Mouse (Mus musculus) intestine, postnatal 0 days (tissue): ENCODE data around the gene Fgfbp1. TPM values are rescaled to one million over a fixed set of nuclear protein-coding genes. Genes with fewer than 3 reads are reported as not detected.

Experiments used
- ATAC-seq: fragments of 200-750 bp; cut with Nextera tagmentation; 2 replicates; pipeline ENCODE4 v1.8.0; 2017; ENCODE audit warnings: mild to moderate bottlenecking, moderate TSS enrichment, moderate library complexity
- H3K27ac ChIP-seq: fragments of 300-500 bp; sonication (generic); 2 replicates; pipeline ENCODE4 v1.5.1; 2014; ENCODE audit warnings: mild to moderate bottlenecking, low read depth, low read length, moderate library complexity
- H3K27me3 ChIP-seq: fragments of 300-500 bp; sonication (generic); replicated peaks from 2 replicates; pipeline ENCODE4 v1.6.1; 2014; ENCODE audit warnings: low read length, mixed read lengths; ENCODE audit not compliant: control insufficient read depth, insufficient read depth
- H3K36me3 ChIP-seq: fragments of 300-500 bp; sonication (generic); 2 replicates; pipeline ENCODE4 v1.6.1; 2014; ENCODE audit warnings: mild to moderate bottlenecking, moderate library complexity; ENCODE audit not compliant: control insufficient read depth, insufficient read depth
- H3K4me1 ChIP-seq: fragments of 300-500 bp; sonication (generic); replicated peaks from 2 replicates; pipeline ENCODE4 v1.6.1; 2014; ENCODE audit warnings: antibody characterized with exemption, low read length, mixed read lengths; ENCODE audit not compliant: control insufficient read depth, insufficient read depth
- H3K4me2 ChIP-seq: fragments of 300-500 bp; sonication (generic); replicated peaks from 2 replicates; pipeline ENCODE4 v1.6.1; 2014; ENCODE audit warnings: low read depth, mild to moderate bottlenecking, moderate library complexity
- H3K4me3 ChIP-seq: fragments of 300-500 bp; sonication (generic); 2 replicates; pipeline ENCODE4 v1.5.1; 2014; ENCODE audit warnings: low read depth, low read length
- H3K9ac ChIP-seq: fragments of 300-500 bp; sonication (generic); 2 replicates; pipeline ENCODE4 v1.6.1; 2014; ENCODE audit warnings: mild to moderate bottlenecking, low read depth, low read length
- H3K9me3 ChIP-seq: fragments of 300-500 bp; sonication (generic); 2 replicates; pipeline ENCODE4 v1.6.1; 2016; ENCODE audit warnings: mixed run types; ENCODE audit not compliant: control insufficient read depth
- CTCF ChIP-seq: sonication (generic); IDR thresholded peaks from 2 replicates; pipeline ENCODE4 v1.5.1; 2016; ENCODE audit warnings: low read depth, mild to moderate bottlenecking, control low read depth, antibody characterized with exemption, moderate library complexity
- WGBS: fragments of 180-500 bp; shearing (Covaris S2); extraction: QIAGEN DNeasy Blood & Tissue Kit; methylation state at CpG from one replicate; pipeline ENCODE4 v1.1.7; 2014; 5-methylcytosine and 5-hydroxymethylcytosine counted together
- polyA plus RNA-seq: library from polyadenylated mRNA; unstranded; fragments of >200 nt; fragmentation: Nextera tagmentation; extraction: Ambion mirVana; gene quantifications from 2 replicates; pipeline ENCODE4 v1.2.1, GENCODE M21; 2015

The Fgfbp1 gene
- polyA plus RNA-seq, 1 experiment from 2014 or later, result 19.2 TPM

GRCm38 (mm10) chr5:43989017-43989416 is 7.4 kb upstream of the Fgfbp1 start:
- no peaks in the 10 kb centered on the region for H3K36me3 ChIP-seq
- WGBS, result 67% methylated on average over 5 of the region's 5 CpGs
- no peaks in the 10 kb centered on the region for H3K4me1 ChIP-seq
- no peak overlapping the region for H3K4me2 ChIP-seq
- H3K9ac ChIP-seq, result no peak overlapping the region
- ATAC-seq, result peak; percentile 60; the same call in 1 of the 2 replicates
- no peaks in the 10 kb centered on the region for H3K9me3 ChIP-seq
- H3K27ac ChIP-seq, result no peak overlapping the region
- H3K27me3 ChIP-seq, result no peaks in the 10 kb centered on the region
- no peak overlapping the region for H3K4me3 ChIP-seq
- TF ChIP-seq CTCF, result peak; percentile 79

DNA sequence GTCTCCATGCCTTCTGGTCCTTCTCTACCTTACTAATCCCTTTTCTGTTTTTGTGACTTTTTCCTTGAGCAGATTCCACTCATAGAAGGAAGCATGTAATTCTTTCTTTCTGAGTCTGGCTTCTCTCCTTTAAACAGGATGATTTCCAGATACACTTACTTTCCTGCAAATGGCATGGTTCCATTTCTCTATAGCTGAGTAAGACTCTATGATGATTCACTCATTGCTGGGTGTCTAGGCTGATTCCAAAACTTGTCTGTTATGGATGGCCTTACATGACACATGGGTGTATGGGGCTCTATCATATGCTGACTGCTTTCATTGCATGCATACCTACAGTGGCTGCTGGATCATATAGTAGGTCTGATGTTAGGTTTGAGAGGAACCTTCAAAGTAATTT is 4.6 kb upstream of the Fgfbp1 start:
- H3K9ac ChIP-seq, result no peak overlapping the region
- no peak for ATAC-seq
- no peak overlapping the region for H3K27ac ChIP-seq

GRCm38 (mm10) chr5:43982896-43983295 is 1.3 kb upstream of the Fgfbp1 start:
- no peaks in the 10 kb centered on the region for H3K9me3 ChIP-seq
- TF ChIP-seq CTCF, result no peak
- no peak overlapping the region for H3K27ac ChIP-seq
- no peaks in the 10 kb centered on the region; the same call in 1 of the 2 replicates for H3K4me1 ChIP-seq
- no peaks in the 10 kb centered on the region for H3K27me3 ChIP-seq
- no peak overlapping the region for H3K4me3 ChIP-seq
- no peak overlapping the region for H3K4me2 ChIP-seq
- 54% methylated on average over 1 of the region's 1 CpGs for WGBS
- ATAC-seq, result no peak
- H3K36me3 ChIP-seq, result no peaks in the 10 kb centered on the region
- H3K9ac ChIP-seq, result no peak overlapping the region

More for the DNA sequence above, 4.6 kb upstream of the Fgfbp1 start:
- no peaks in the 10 kb centered on the region for H3K27me3 ChIP-seq
- H3K4me2 ChIP-seq, result no peak overlapping the region
- no peaks in the 10 kb centered on the region for H3K9me3 ChIP-seq
- no peaks in the 10 kb centered on the region for H3K4me1 ChIP-seq
- H3K36me3 ChIP-seq, result no peaks in the 10 kb centered on the region
- no peak overlapping the region for H3K4me3 ChIP-seq
- no peak for TF ChIP-seq CTCF

GRCm38 (mm10) chr5:43980397-43980796 is 1.2 kb downstream of the Fgfbp1 start:
- Histone ChIP-seq H3K4me3 (peak overlapping the region; percentile 7), H3K36me3 (no peaks in the 10 kb centered on the region), H3K27ac (no peak overlapping the region), H3K27me3 (no peaks in the 10 kb centered on the region), H3K9me3 (no peaks in the 10 kb centered on the region), H3K4me2 (peak overlapping the region; percentile 43), H3K9ac (no peak overlapping the region), H3K4me1 (no peaks in the 10 kb centered on the region; the same call in 1 of the 2 replicates)
- 49% methylated on average over 2 of the region's 2 CpGs for WGBS
- TF ChIP-seq CTCF, result no peak
- ATAC-seq, result 0 out of 2 replicates have a peak, but pooled peaks have one; percentile 31

GRCm38 (mm10) chr5:43976821-43977561 is 4.6 kb downstream of the Fgfbp1 start:
- Histone ChIP-seq H3K27ac (no peak overlapping the region), H3K4me1 (no peaks in the 10 kb centered on the region; the same call in 1 of the 2 replicates), H3K9me3 (no peaks in the 10 kb centered on the region), H3K27me3 (no peaks in the 10 kb centered on the region), H3K36me3 (no peaks in the 10 kb centered on the region), H3K4me3 (no peak overlapping the region), H3K9ac (no peak overlapping the region), H3K4me2 (no peak overlapping the region)
- WGBS, result 36% methylated on average over 1 of the region's 1 CpGs
- no peak for ATAC-seq
- TF ChIP-seq CTCF, result no peak

- no peak overlapping the region for H3K9ac ChIP-seq
- WGBS, result 58% methylated on average over 6 of the region's 6 CpGs
- H3K4me3 ChIP-seq, result no peak overlapping the region
- no peaks in the 10 kb centered on the region for H3K36me3 ChIP-seq
- H3K27me3 ChIP-seq, result no peaks in the 10 kb centered on the region
- H3K4me1 ChIP-seq, result peaks cover 5% of the 10 kb centered on the region
- ATAC-seq, result no peak
- no peak overlapping the region for H3K4me2 ChIP-seq
- no peaks in the 10 kb centered on the region for H3K9me3 ChIP-seq
- TF ChIP-seq CTCF, result no peak
- no peak overlapping the region for H3K27ac ChIP-seq
Measured at GRCm38 (mm10) chr5:43974166-43974565, 7.4 kb downstream of the Fgfbp1 start.
